Mouse (Mus musculus) lung, embryonic 16.5 days (tissue): ENCODE data around the gene Pmepa1. TPM values are rescaled to one million over a fixed set of nuclear protein-coding genes. Genes with fewer than 3 reads are reported as not detected.

Experiments
- ATAC-seq: fragments of 200-750 bp; cut with Nextera tagmentation; 2 replicates; pipeline ENCODE4 v1.8.0; 2017; ENCODE audit warnings: low read depth, mild to moderate bottlenecking, moderate library complexity
- H3K27ac ChIP-seq: fragments of 300-500 bp; sonication (generic); 2 replicates; pipeline ENCODE4 v1.5.1; 2014; ENCODE audit warnings: mild to moderate bottlenecking, control low read depth, low read length
- H3K27me3 ChIP-seq: fragments of 300-500 bp; sonication (generic); 2 replicates; pipeline ENCODE4 v1.6.1; 2014; ENCODE audit warnings: low read depth, low read length, mixed read lengths; ENCODE audit not compliant: control insufficient read depth, insufficient read depth
- H3K36me3 ChIP-seq: fragments of 300-500 bp; sonication (generic); 2 replicates; pipeline ENCODE4 v1.6.1; 2014; ENCODE audit warnings: low read length; ENCODE audit not compliant: control insufficient read depth, insufficient read depth
- H3K4me1 ChIP-seq: fragments of 300-500 bp; sonication (generic); replicated peaks from 2 replicates; pipeline ENCODE4 v1.6.1; 2014; ENCODE audit warnings: low read length, mixed read lengths; ENCODE audit not compliant: control insufficient read depth, insufficient read depth
- H3K4me2 ChIP-seq: fragments of 300-500 bp; sonication (generic); 2 replicates; pipeline ENCODE4 v1.6.1; 2014; ENCODE audit warnings: low read depth, low read length, control low read depth
- H3K4me3 ChIP-seq: fragments of 300-500 bp; sonication (generic); 2 replicates; pipeline ENCODE4 v1.5.1; 2014; ENCODE audit warnings: mild to moderate bottlenecking, low read length, control low read depth
- H3K9ac ChIP-seq: fragments of 300-500 bp; sonication (generic); 2 replicates; pipeline ENCODE4 v1.6.1; 2014; ENCODE audit warnings: low read length, control low read depth
- H3K9me3 ChIP-seq: fragments of 300-500 bp; sonication (generic); 2 replicates; pipeline ENCODE4 v1.6.1; 2016; ENCODE audit warnings: low read length; ENCODE audit not compliant: control insufficient read depth
- WGBS: fragments of 180-500 bp; shearing (Covaris S2); extraction: QIAGEN DNeasy Blood & Tissue Kit; methylation state at CpG from one replicate; pipeline ENCODE4 v1.1.7; 2014; 5-methylcytosine and 5-hydroxymethylcytosine counted together
- polyA plus RNA-seq: library from polyadenylated mRNA; unstranded; fragments of >200 nt; fragmentation: Nextera tagmentation; extraction: Ambion mirVana; gene quantifications from 2 replicates; pipeline ENCODE4 v1.2.1, GENCODE M21; 2015

Pmepa1 gene
- polyA plus RNA-seq, 1 experiment from 2014 or later: 7.5 TPM

GRCm38 (mm10) chr2:173249965-173250364, 26.4 kb downstream of the Pmepa1 start:
- 57% methylated on average over 8 of the region's 8 CpGs for WGBS
- no peak for ATAC-seq
- Histone ChIP-seq H3K4me1 (peaks cover 79% of the 10 kb centered on the region), H3K4me3 (no peak overlapping the region), H3K27ac (peak overlapping the region; percentile 70), H3K27me3 (no peaks in the 10 kb centered on the region), H3K36me3 (no peaks in the 10 kb centered on the region), H3K9ac (no peak overlapping the region), H3K4me2 (no peak overlapping the region; the same call in 1 of the 2 replicates), H3K9me3 (no peaks in the 10 kb centered on the region)

- peak overlapping the region; percentile 70; the same call in 1 of the 2 replicates for H3K27ac ChIP-seq
Observed at GRCm38 (mm10) chr2:173249386-173249785, 26.9 kb downstream of the Pmepa1 start.

GRCm38 (mm10) chr2:173248822-173249221, 27.5 kb downstream of the Pmepa1 start:
- 68% methylated on average over 7 of the region's 7 CpGs for WGBS
- H3K9me3 ChIP-seq: no peaks in the 10 kb centered on the region
- peak overlapping the region; percentile 75; the same call in 1 of the 2 replicates for H3K27ac ChIP-seq
- H3K9ac ChIP-seq: no peak overlapping the region
- no peak overlapping the region for H3K4me3 ChIP-seq
- peaks cover 70% of the 10 kb centered on the region for H3K4me1 ChIP-seq
- H3K4me2 ChIP-seq: no peak overlapping the region
- no peaks in the 10 kb centered on the region for H3K36me3 ChIP-seq
- ATAC-seq: no peak
- no peaks in the 10 kb centered on the region for H3K27me3 ChIP-seq

More at GRCm38 (mm10) chr2:173249386-173249785, 26.9 kb downstream of the Pmepa1 start:
- ATAC-seq: no peak
- Histone ChIP-seq H3K9ac (no peak overlapping the region), H3K4me1 (peaks cover 73% of the 10 kb centered on the region), H3K4me3 (no peak overlapping the region), H3K9me3 (no peaks in the 10 kb centered on the region), H3K36me3 (no peaks in the 10 kb centered on the region), H3K27me3 (no peaks in the 10 kb centered on the region), H3K4me2 (no peak overlapping the region)
- 56% methylated on average over 3 of the region's 3 CpGs for WGBS

- peak overlapping the region; percentile 75 for H3K27ac ChIP-seq
- no peak overlapping the region for H3K4me3 ChIP-seq
- H3K9ac ChIP-seq: no peak overlapping the region
- no peaks in the 10 kb centered on the region for H3K9me3 ChIP-seq
- no peaks in the 10 kb centered on the region for H3K36me3 ChIP-seq
- 24% methylated on average over 2 of the region's 2 CpGs for WGBS
- peaks cover 64% of the 10 kb centered on the region for H3K4me1 ChIP-seq
- no peak for ATAC-seq
- H3K4me2 ChIP-seq: no peak overlapping the region
- no peaks in the 10 kb centered on the region for H3K27me3 ChIP-seq
Observed at GRCm38 (mm10) chr2:173247911-173248310, 28.4 kb downstream of the Pmepa1 start.

- peak; percentile 61 for ATAC-seq
- no peaks in the 10 kb centered on the region for H3K36me3 ChIP-seq
- H3K9me3 ChIP-seq: no peaks in the 10 kb centered on the region
- H3K27me3 ChIP-seq: no peaks in the 10 kb centered on the region
- H3K4me1 ChIP-seq: peaks cover 62% of the 10 kb centered on the region
- no peak overlapping the region for H3K4me3 ChIP-seq
- H3K27ac ChIP-seq: peak overlapping the region; percentile 75
- no peak overlapping the region for H3K4me2 ChIP-seq
- 23% methylated on average over 2 of the region's 2 CpGs for WGBS
- no peak overlapping the region for H3K9ac ChIP-seq
Observed at GRCm38 (mm10) chr2:173247197-173247596, 29.1 kb downstream of the Pmepa1 start.

GRCm38 (mm10) chr2:173246688-173247087, 29.6 kb downstream of the Pmepa1 start:
- Histone ChIP-seq H3K36me3 (no peaks in the 10 kb centered on the region), H3K4me1 (peaks cover 56% of the 10 kb centered on the region), H3K27ac (peak overlapping the region; percentile 75), H3K4me3 (no peak overlapping the region), H3K9me3 (no peaks in the 10 kb centered on the region), H3K9ac (no peak overlapping the region), H3K4me2 (no peak overlapping the region), H3K27me3 (no peaks in the 10 kb centered on the region)
- peak; percentile 5; the same call in 1 of the 2 replicates for ATAC-seq
- WGBS: 53% methylated on average over 8 of the region's 8 CpGs

GRCm38 (mm10) chr2:173245258-173245657, 31.1 kb downstream of the Pmepa1 start:
- peaks cover 42% of the 10 kb centered on the region for H3K4me1 ChIP-seq
- ATAC-seq: no peak

GRCm38 (mm10) chr2:173244108-173244507, 32.2 kb downstream of the Pmepa1 start:
- 27% methylated on average over 3 of the region's 3 CpGs for WGBS
- no peak for ATAC-seq
- Histone ChIP-seq H3K9me3 (no peaks in the 10 kb centered on the region), H3K27me3 (no peaks in the 10 kb centered on the region), H3K36me3 (no peaks in the 10 kb centered on the region), H3K9ac (no peak overlapping the region), H3K4me3 (no peak overlapping the region), H3K4me1 (peaks cover 36% of the 10 kb centered on the region), H3K27ac (no peak overlapping the region), H3K4me2 (no peak overlapping the region)

More at GRCm38 (mm10) chr2:173245258-173245657, 31.1 kb downstream of the Pmepa1 start:
- no peak overlapping the region for H3K27ac ChIP-seq
- no peak overlapping the region for H3K4me2 ChIP-seq
- H3K4me3 ChIP-seq: no peak overlapping the region
- H3K27me3 ChIP-seq: no peaks in the 10 kb centered on the region
- 80% methylated on average over 20 of the region's 20 CpGs for WGBS
- H3K36me3 ChIP-seq: no peaks in the 10 kb centered on the region
- H3K9me3 ChIP-seq: no peaks in the 10 kb centered on the region
- no peak overlapping the region for H3K9ac ChIP-seq

- no peak for ATAC-seq
- Histone ChIP-seq H3K4me1 (peaks cover 41% of the 10 kb centered on the region), H3K36me3 (no peaks in the 10 kb centered on the region), H3K9me3 (no peaks in the 10 kb centered on the region), H3K27me3 (no peaks in the 10 kb centered on the region), H3K4me2 (no peak overlapping the region), H3K9ac (no peak overlapping the region), H3K4me3 (no peak overlapping the region), H3K27ac (no peak overlapping the region)
- 66% methylated on average over 9 of the region's 9 CpGs for whole genome bisulfite sequencing
Observed at GRCm38 (mm10) chr2:173243616-173244015, 32.7 kb downstream of the Pmepa1 start.

GRCm38 (mm10) chr2:173242874-173243273, 33.5 kb downstream of the Pmepa1 start:
- no peak for ATAC-seq
- Histone ChIP-seq H3K27ac (no peak overlapping the region), H3K4me3 (no peak overlapping the region), H3K4me1 (peaks cover 42% of the 10 kb centered on the region), H3K9me3 (no peaks in the 10 kb centered on the region), H3K36me3 (no peaks in the 10 kb centered on the region), H3K9ac (no peak overlapping the region), H3K4me2 (no peak overlapping the region), H3K27me3 (no peaks in the 10 kb centered on the region)
- WGBS: 37% methylated on average over 12 of the region's 12 CpGs
